Mouse (Mus musculus): Measurements from ENCODE around the gene Prl5a1.

The Prl5a1 gene

GRCm38 (mm10) chr13:28142184-28142583, at the start of gene Prl5a1:
Prl5a1 (plus strand) TSS chr13:28142484.
- DNase-seq (ENCODE audit: low read depth, low spot score) = no peak

- no peak for DNase-seq (ENCODE audit: low read depth, low spot score)
Measured at GRCm38 (mm10) chr13:28096161-28096560, 46.1 kb upstream of the Prl5a1 start.

- no peak for DNase-seq (ENCODE audit: low read depth, low spot score)
Measured at GRCm38 (mm10) chr13:28108536-28108935, 33.7 kb upstream of the Prl5a1 start.

GRCm38 (mm10) chr13:28132781-28133180, 9.5 kb upstream of the Prl5a1 start:
- no peak for DNase-seq (ENCODE audit: low read depth, low spot score)

- no peak for DNase-seq (ENCODE audit: low read depth, low spot score)
Measured at GRCm38 (mm10) chr13:28135790-28136189, 6.5 kb upstream of the Prl5a1 start.
